ENCODE assay signal across 8 mouse cellular contexts in the genomic region with DNA sequence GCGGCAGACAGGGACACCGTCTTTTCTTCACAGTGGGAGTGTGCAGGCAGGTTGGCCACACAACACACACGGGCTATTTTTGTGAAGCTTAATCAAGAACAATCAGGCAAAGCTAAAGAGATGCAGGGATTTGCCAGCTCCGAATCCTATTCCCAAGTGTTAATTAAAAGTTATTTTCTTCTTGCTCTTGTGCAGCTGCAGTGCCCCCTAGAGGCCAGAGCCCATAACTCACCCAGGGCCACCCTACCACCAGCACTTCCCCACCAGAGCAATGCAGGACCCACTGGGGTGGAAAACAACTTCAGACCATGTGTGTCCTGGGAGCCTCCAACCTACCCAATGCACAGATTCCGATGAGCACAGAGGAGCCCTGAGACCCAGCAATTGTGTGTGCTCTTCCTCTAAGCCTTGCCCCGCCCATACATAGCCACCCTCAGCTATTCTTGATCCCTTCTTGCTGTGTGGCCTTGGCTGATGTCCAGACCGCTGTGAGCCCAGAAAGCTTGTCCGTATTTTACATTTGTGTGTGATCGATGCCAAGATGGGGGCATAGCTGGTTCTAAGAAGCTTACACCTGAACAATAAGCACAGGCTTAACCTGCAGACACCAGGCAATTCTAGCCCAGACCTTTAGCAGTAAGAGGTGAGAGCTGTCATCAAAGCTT.
DNase-seq lines count a peak whose midpoint lies in the region; ATAC-seq and TF ChIP-seq lines count a peak whose summit lies in the region.
"Had no signal": no experiment of that assay in that cellular context is flagged by ENCODE, and none has a peak within 500 bp of the region (broad histone marks: within the 10 kb centered on the region; RNA-seq: fewer than 3 reads in every experiment).

No protein-coding gene starts in this region.

- H3K36me3 ChIP-seq in kidney, embryonic 15.5 days, result no peaks in the 10 kb centered on the region

- H3K27ac ChIP-seq in kidney, embryonic 15.5 days, result no peak overlapping the region
- H3K27ac ChIP-seq: macrophage had no signal

- POLR2A ChIA-PET in Patski (lab: Charles Lee), result no interaction called here

- no peak overlapping the region for H3K9ac ChIP-seq in kidney, embryonic 15.5 days

- no peaks in the 10 kb centered on the region for H3K9me3 ChIP-seq in kidney, embryonic 15.5 days (replicated peaks)

- H3K4me2 ChIP-seq in kidney, embryonic 15.5 days, result no peak overlapping the region

- in situ Hi-C loops in Patski (cut with MboI; ENCODE audit: low pct_unique_long_range_greater_than_20kb), result loop anchor here (10.0 to 25.0 kb wide), 3 partner anchors 1373 to 1765 kb away; a partner anchor contains a TSS

- TF ChIP-seq CTCF in Patski (IDR thresholded peaks at IDR 0.05), result peak; percentile 84

- peak; percentile 9 for DNase-seq in kidney, adult 11 months
- DNase-seq in CD4-positive helper T cell, adult 2 months (ENCODE audit: low read depth, low spot score), result peak; percentile 13
- DNase-seq in Patski (ENCODE audit: low read depth, low spot score), result no peak
- peak; percentile 51 to 80 for DNase-seq in layer of hippocampus, postnatal 25 days (ENCODE audit: extremely low spot score in 1 of 2, low spot score in 1 of 2)
- DNase-seq in right cerebral cortex, postnatal 25 days, result peak; percentile 38

- H3K4me1 ChIP-seq in kidney, embryonic 15.5 days, result no peaks in the 10 kb centered on the region

- H3K27me3 ChIP-seq in kidney, embryonic 15.5 days, result no peaks in the 10 kb centered on the region
- no peaks in the 10 kb centered on the region for H3K27me3 ChIP-seq in Patski

- CTCF ChIA-PET in Patski (lab: Charles Lee), result interaction anchor here (0.7 to 1.6 kb wide), 8 partner anchors 10 to 1370 kb away, joined by 3 to 5 read pairs (median 4); no protein-coding TSS in a partner anchor

- WGBS in kidney, embryonic 15.5 days, result 70% methylated on average over 9 of the region's 9 CpGs

- ATAC-seq in kidney, embryonic 15.5 days (replicated peaks; ENCODE audit: low FRiP score), result no peak
- no peak for ATAC-seq in Patski
- peak; percentile 45 for ATAC-seq in common myeloid progenitor, adult 5-6 weeks (replicated peaks; ENCODE audit: low read depth, poor library complexity, severe bottlenecking)

- no peak overlapping the region for H3K4me3 ChIP-seq in kidney, embryonic 15.5 days (replicated peaks)
